Mouse (Mus musculus): Measurements from ENCODE around the gene Aagab.

- no peak for TF ChIP-seq POLR2A (IDR thresholded peaks at IDR 0.05; ENCODE audit: low read depth, low read length)
- TF ChIP-seq CTCF (IDR thresholded peaks at IDR 0.05; ENCODE audit: extremely low read depth, insufficient read length, insufficient replicate concordance, low read depth, low read length) = no peak
Measured at GRCm38 (mm10) chr9:63609246-63609645, 6.8 kb downstream of the Aagab start.

Measured in small intestine, adult 2 months (tissue).